Mouse (Mus musculus): ENCODE results near the gene Derl3. TPM values are rescaled to one million over a fixed set of nuclear protein-coding genes. Genes with fewer than 3 reads are reported as not detected.
A peak's percentile ranks its signal among the peaks of the same experiment; 100 is the strongest.
"Not testable (repeated sequence)": the region's sequence is repeated elsewhere in the genome, so short reads cannot be mapped to it uniquely, and the experiment has no call there.

Gene Derl3
- polyA plus RNA-seq, 1 experiment from 2014 or later, result 2.5 TPM

GRCm38 (mm10) chr10:75856155-75856907, 36.9 kb upstream of the Derl3 start:
- H3K4me3 ChIP-seq, result no peak overlapping the region
- peaks cover 23% of the 10 kb centered on the region for H3K4me1 ChIP-seq
- ATAC-seq (ENCODE audit: borderline replicate concordance, extremely low read depth, low FRiP score, low TSS enrichment), result no peak
- H3K9me3 ChIP-seq, result no peaks in the 10 kb centered on the region
- no peaks in the 10 kb centered on the region for H3K27me3 ChIP-seq
- H3K27ac ChIP-seq, result no peak overlapping the region
- H3K9ac ChIP-seq, result no peak overlapping the region
- H3K36me3 ChIP-seq, result peaks cover 10% of the 10 kb centered on the region; the same call in 1 of the 2 replicates
- no peak overlapping the region for H3K4me2 ChIP-seq
- WGBS, result 72% methylated on average over 11 of the region's 11 CpGs

- ATAC-seq (ENCODE audit: borderline replicate concordance, extremely low read depth, low FRiP score, low TSS enrichment), result no peak
- no peaks in the 10 kb centered on the region for H3K9me3 ChIP-seq
- no peaks in the 10 kb centered on the region for H3K27me3 ChIP-seq
- peaks cover 10% of the 10 kb centered on the region; the same call in 1 of the 2 replicates for H3K36me3 ChIP-seq
- H3K9ac ChIP-seq, result no peak overlapping the region
- no peak overlapping the region for H3K4me3 ChIP-seq
- WGBS, result 75% methylated on average over 3 of the region's 3 CpGs
- peaks cover 24% of the 10 kb centered on the region for H3K4me1 ChIP-seq
- H3K4me2 ChIP-seq, result no peak overlapping the region
- no peak overlapping the region for H3K27ac ChIP-seq
Observed at GRCm38 (mm10) chr10:75856976-75857375, 36.2 kb upstream of the Derl3 start.

DNA sequence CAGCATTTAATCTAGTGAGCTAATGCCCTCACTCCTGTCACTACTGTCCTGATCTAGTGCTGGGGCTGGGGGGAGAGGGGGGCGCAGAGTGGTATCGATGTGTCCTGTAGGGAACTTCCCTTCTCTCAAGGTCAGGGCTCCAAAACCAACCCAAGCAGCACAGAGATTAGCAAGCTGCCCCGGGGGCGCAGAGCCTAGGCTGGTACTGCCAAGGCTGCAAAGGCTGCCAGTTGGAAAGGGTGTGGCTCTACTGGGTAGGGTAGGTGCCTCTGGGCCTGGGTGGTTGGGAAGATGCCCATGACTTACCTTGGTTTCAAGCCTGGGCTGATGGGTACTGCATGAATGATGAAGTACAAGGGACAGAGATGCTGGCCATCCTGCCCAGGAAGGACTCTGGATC, 35.6 kb upstream of the Derl3 start:
- no peak overlapping the region for H3K27ac ChIP-seq
- H3K9ac ChIP-seq, result no peak overlapping the region
- H3K4me3 ChIP-seq, result no peak overlapping the region
- peaks cover 10% of the 10 kb centered on the region; the same call in 1 of the 2 replicates for H3K36me3 ChIP-seq
- WGBS, result 91% methylated on average over 4 of the region's 4 CpGs
- no peaks in the 10 kb centered on the region for H3K9me3 ChIP-seq
- H3K27me3 ChIP-seq, result no peaks in the 10 kb centered on the region
- H3K4me2 ChIP-seq, result no peak overlapping the region
- H3K4me1 ChIP-seq, result peaks cover 24% of the 10 kb centered on the region
- no peak for ATAC-seq (ENCODE audit: borderline replicate concordance, extremely low read depth, low FRiP score, low TSS enrichment)

- peak overlapping the region; percentile 90 for H3K9ac ChIP-seq
- ATAC-seq (ENCODE audit: borderline replicate concordance, extremely low read depth, low FRiP score, low TSS enrichment), result peak; percentile 67
- WGBS, result 3% methylated on average over 27 of the region's 27 CpGs
Observed at GRCm38 (mm10) chr10:75859107-75859746, 34.0 kb upstream of the Derl3 start.

DNA sequence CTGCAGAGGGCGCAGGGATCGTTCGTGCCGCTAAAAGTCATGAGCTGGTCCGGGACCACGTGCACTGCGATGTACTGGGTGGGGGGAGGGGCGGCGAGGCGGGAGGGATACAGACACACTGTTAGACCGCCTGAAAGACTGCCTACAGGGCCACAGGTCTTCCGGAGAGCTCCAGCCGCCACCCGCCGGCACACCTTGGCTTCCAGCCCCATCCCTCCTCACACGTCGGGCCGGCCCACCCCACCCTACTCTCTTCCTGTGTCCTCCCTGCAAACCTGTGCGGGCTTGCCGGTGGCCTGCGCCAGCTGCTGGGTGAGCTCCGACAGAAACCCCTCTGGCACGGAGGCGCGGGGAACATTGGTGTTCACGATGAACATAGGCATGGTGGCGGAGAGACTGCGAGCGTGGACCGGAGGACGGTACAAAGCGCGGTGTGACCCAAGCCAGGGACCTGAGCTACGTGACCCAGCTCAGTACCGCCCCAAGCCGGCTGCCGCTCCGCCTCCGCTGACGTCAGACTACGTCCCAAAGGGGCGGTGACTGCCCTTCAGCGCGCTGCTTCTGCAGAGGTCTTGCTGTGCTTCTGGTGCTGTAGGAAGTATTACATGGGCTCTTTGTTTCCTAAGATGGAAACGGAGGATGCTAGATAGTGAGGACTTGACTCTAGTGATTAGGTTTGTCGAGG, 33.3 kb upstream of the Derl3 start, which contains the start of gene Mif:
Gene Mif (minus strand): TSS at position 455 of the 685 bp plus-strand sequence.
- H3K4me1 ChIP-seq, result peaks cover 24% of the 10 kb centered on the region
- WGBS, result 0% methylated on average over 39 of the region's 46 CpGs
- H3K4me2 ChIP-seq, result peak within 1 kb of the TSS; percentile 64
- not testable (repeated sequence) for H3K27me3 ChIP-seq, H3K9me3 ChIP-seq
- peak within 1 kb of the TSS; percentile 86 for H3K4me3 ChIP-seq
- peak; percentile 97 for ATAC-seq (ENCODE audit: borderline replicate concordance, extremely low read depth, low FRiP score, low TSS enrichment)
- peak within 1 kb of the TSS; percentile 97 for H3K27ac ChIP-seq
- peak within 1 kb of the TSS; percentile 90 for H3K9ac ChIP-seq
- peaks cover 10% of the 10 kb centered on the region; the same call in 1 of the 2 replicates for H3K36me3 ChIP-seq

More at GRCm38 (mm10) chr10:75859107-75859746, 34.0 kb upstream of the Derl3 start:
- Histone ChIP-seq H3K4me2 (peak overlapping the region; percentile 64), H3K9me3 (no peaks in the 10 kb centered on the region), H3K27ac (peak overlapping the region; percentile 97), H3K4me3 (peak overlapping the region; percentile 86), H3K4me1 (peaks cover 24% of the 10 kb centered on the region), H3K36me3 (peaks cover 10% of the 10 kb centered on the region; the same call in 1 of the 2 replicates), H3K27me3 (no peaks in the 10 kb centered on the region)

GRCm38 (mm10) chr10:75860746-75861145, 32.5 kb upstream of the Derl3 start:
- Histone ChIP-seq H3K4me2 (peak overlapping the region; percentile 64), H3K4me1 (peaks cover 24% of the 10 kb centered on the region), H3K9ac (peak overlapping the region; percentile 90; the same call in 1 of the 2 replicates), H3K36me3 (peaks cover 10% of the 10 kb centered on the region; the same call in 1 of the 2 replicates), H3K4me3 (no peak overlapping the region), H3K9me3 (no peaks in the 10 kb centered on the region), H3K27ac (peak overlapping the region; percentile 97), H3K27me3 (no peaks in the 10 kb centered on the region)
- 28% methylated on average over 7 of the region's 7 CpGs for WGBS
- no peak for ATAC-seq (ENCODE audit: borderline replicate concordance, extremely low read depth, low FRiP score, low TSS enrichment)

DNA sequence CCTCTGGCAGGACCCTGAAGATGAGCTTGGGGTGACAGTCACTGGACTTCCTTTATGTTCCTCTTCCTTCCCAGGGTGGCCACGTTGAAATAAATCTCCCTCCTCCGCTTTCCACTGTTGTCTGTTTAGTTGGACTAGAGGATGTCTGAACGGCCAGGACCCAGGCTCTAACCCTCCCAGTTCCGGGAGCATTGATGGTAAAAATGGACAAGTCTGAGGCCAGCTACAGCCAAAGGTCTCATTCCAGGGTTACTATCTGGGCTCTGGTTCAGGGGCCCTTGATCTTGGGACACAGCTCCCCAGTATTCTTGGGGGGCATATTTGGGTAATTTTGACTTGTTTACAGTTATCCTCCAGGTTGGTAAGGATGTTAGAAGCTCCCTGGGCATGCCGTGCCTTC, 31.6 kb upstream of the Derl3 start:
- Histone ChIP-seq H3K9me3 (no peaks in the 10 kb centered on the region), H3K4me2 (no peak overlapping the region), H3K4me1 (peaks cover 24% of the 10 kb centered on the region), H3K36me3 (peaks cover 10% of the 10 kb centered on the region; the same call in 1 of the 2 replicates), H3K9ac (no peak overlapping the region), H3K4me3 (no peak overlapping the region), H3K27me3 (no peaks in the 10 kb centered on the region), H3K27ac (no peak overlapping the region)
- no peak for ATAC-seq (ENCODE audit: borderline replicate concordance, extremely low read depth, low FRiP score, low TSS enrichment)
- 76% methylated on average over 5 of the region's 5 CpGs for WGBS

GRCm38 (mm10) chr10:75872025-75872914, 20.9 kb upstream of the Derl3 start:
- H3K9ac ChIP-seq, result no peak overlapping the region; the same call in 1 of the 2 replicates
- H3K36me3 ChIP-seq, result no peaks in the 10 kb centered on the region
- peak overlapping the region; percentile 62 for H3K4me2 ChIP-seq
- H3K4me1 ChIP-seq, result peaks cover 9% of the 10 kb centered on the region; the same call in 1 of the 2 replicates
- no peaks in the 10 kb centered on the region for H3K27me3 ChIP-seq
- WGBS, result 32% methylated on average over 10 of the region's 10 CpGs
- H3K9me3 ChIP-seq, result no peaks in the 10 kb centered on the region
- no peak for ATAC-seq (ENCODE audit: borderline replicate concordance, extremely low read depth, low FRiP score, low TSS enrichment)
- H3K27ac ChIP-seq, result no peak overlapping the region
- peak overlapping the region; percentile 41 for H3K4me3 ChIP-seq

DNA sequence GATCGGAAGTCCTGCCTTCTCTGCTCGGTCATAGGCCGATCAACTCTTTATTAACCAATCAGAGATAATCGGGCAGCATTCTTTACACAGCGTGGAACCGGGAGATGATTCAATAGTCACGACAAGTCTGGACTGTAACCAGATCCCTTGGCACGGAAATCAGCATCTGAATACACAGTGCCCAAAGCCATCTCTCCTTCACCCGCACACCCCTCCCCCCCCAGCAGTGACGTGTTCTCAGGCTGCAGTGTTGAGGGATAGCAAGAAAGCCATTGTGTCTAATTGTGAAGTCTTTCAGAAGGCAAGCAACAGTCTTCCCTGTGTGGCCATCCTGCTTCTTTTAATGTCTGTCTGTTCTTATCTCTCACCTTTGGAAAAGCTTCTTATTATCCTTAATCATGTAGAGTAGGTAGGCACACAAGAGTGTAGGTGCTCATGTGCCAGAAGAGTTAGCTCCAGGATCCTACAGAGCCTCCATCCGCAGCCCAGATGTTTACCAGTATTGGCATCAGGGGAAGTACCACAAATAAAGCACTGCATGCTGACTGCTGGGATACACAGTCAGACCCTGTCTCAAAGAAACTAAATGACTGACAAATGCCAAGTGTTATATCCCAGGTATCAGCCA, 20.2 kb upstream of the Derl3 start:
- 2% methylated on average over 11 of the region's 11 CpGs for WGBS
- peak; percentile 96 for ATAC-seq (ENCODE audit: borderline replicate concordance, extremely low read depth, low FRiP score, low TSS enrichment)
- H3K4me1 ChIP-seq, result peaks cover 9% of the 10 kb centered on the region; the same call in 1 of the 2 replicates
- H3K9ac ChIP-seq, result no peak overlapping the region; the same call in 1 of the 2 replicates
- 0 out of 2 replicates have a peak overlapping the region, but pooled peaks have one; percentile 0 for H3K27ac ChIP-seq
- no peaks in the 10 kb centered on the region for H3K27me3 ChIP-seq
- H3K4me2 ChIP-seq, result peak overlapping the region; percentile 62
- no peaks in the 10 kb centered on the region for H3K9me3 ChIP-seq
- peak overlapping the region; percentile 41 for H3K4me3 ChIP-seq
- no peaks in the 10 kb centered on the region for H3K36me3 ChIP-seq

- Histone ChIP-seq H3K4me1 (peaks cover 9% of the 10 kb centered on the region; the same call in 1 of the 2 replicates), H3K4me3 (no peak overlapping the region), H3K36me3 (no peaks in the 10 kb centered on the region), H3K27me3 (no peaks in the 10 kb centered on the region), H3K9ac (no peak overlapping the region), H3K4me2 (peak overlapping the region; percentile 62), H3K9me3 (no peaks in the 10 kb centered on the region), H3K27ac (no peak overlapping the region)
- no peak for ATAC-seq (ENCODE audit: borderline replicate concordance, extremely low read depth, low FRiP score, low TSS enrichment)
- WGBS, result 28% methylated on average over 10 of the region's 10 CpGs
Observed at GRCm38 (mm10) chr10:75873543-75874170, 19.6 kb upstream of the Derl3 start.

Data from lung, embryonic 15.5 days (tissue).